Mouse (Mus musculus) G1E (cell line): ENCODE measurements around the gene Pdzrn4.

ENCODE experiments used
- CTCF ChIP-seq: IDR thresholded peaks from 2 replicates; pipeline ENCODE4 v1.5.1; 2012; ENCODE audit warnings: low read depth, low read length, inconsistent platforms, mixed read lengths
- GATA1 ChIP-seq: IDR thresholded peaks from 2 replicates; pipeline ENCODE4 v1.6.1; 2012; ENCODE audit warnings: borderline replicate concordance, low read length, inconsistent platforms, mixed read lengths
- GATA2 ChIP-seq: IDR thresholded peaks from 2 replicates; pipeline ENCODE4 v1.6.1; 2012; ENCODE audit warnings: low read depth, low read length, inconsistent platforms, borderline replicate concordance
- POLR2AphosphoS5 ChIP-seq: IDR thresholded peaks from 2 replicates; pipeline ENCODE4 v1.6.1; 2012; ENCODE audit warnings: low read depth, low read length, inconsistent platforms; ENCODE audit not compliant: insufficient replicate concordance
- TAL1 ChIP-seq: conservative IDR thresholded peaks from 2 replicates; pipeline ENCODE4 v1.6.1; 2012; ENCODE audit warnings: low read depth, low read length, inconsistent platforms, mixed read lengths

DNA sequence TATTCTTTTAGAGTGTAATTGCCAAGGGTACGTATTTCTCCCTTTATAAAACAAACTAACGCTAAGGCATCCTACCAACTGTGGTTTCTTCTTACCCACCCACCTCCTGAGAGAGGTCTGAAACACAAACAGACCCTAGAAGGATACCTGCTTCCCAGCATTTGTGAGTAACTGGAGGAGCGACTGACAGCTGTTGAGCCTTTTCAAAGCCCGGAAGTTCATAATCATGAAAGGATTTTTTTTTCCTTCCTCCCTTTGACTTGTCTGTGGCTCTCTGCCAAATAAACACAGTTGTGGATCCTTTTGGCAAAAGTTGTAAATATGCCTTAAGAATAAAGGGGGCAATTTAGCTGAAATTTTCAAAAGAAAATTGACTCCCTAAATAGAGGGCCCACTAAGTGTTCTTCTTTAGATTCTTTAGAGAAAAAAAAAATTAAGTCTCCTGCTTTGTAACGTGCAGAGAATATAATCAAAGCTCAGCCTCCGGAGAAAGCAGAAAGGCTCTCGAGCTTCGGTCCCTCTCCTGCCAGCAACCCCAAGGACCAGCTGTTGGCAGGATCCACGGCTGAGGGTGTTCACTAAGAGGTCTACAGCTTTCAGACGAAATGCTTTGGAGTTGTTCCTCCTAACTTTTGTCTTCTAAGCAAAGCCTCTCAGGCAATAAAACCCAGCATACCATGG is 299.7 kb downstream of the Pdzrn4 start:
- no peak for TF ChIP-seq CTCF
- TF ChIP-seq GATA1: no peak
- TF ChIP-seq POLR2AphosphoS5: no peak
- no peak for TF ChIP-seq TAL1
- TF ChIP-seq GATA2: no peak
